Mouse (Mus musculus) kidney, postnatal 0 days (tissue): Measurements from ENCODE around the gene Grin3b. TPM values are rescaled to one million over a fixed set of nuclear protein-coding genes. Genes with fewer than 3 reads are reported as not detected.

Experiments
- ATAC-seq: fragments of 200-750 bp; cut with Nextera tagmentation; replicated peaks from 2 replicates; pipeline ENCODE4 v1.8.0; 2017; ENCODE audit warnings: low read depth, moderate number of reproducible peaks, moderate TSS enrichment, moderate library complexity; ENCODE audit not compliant: low FRiP score
- DNase-seq: peaks from one replicate; pipeline ENCODE4 v3.0.0-alpha.2; 2016; ENCODE audit warnings: low spot score
- H3K27ac ChIP-seq: fragments of 300-500 bp; sonication (generic); 2 replicates; pipeline ENCODE4 v1.5.1; 2014; ENCODE audit warnings: mild to moderate bottlenecking
- H3K27me3 ChIP-seq: fragments of 300-500 bp; sonication (generic); 2 replicates; pipeline ENCODE4 v1.6.1; 2014; ENCODE audit warnings: low read length, mixed read lengths; ENCODE audit not compliant: insufficient read depth
- H3K36me3 ChIP-seq: fragments of 300-500 bp; sonication (generic); 2 replicates; pipeline ENCODE4 v1.6.1; 2014; ENCODE audit warnings: low read length, mixed read lengths; ENCODE audit not compliant: insufficient read depth
- H3K4me1 ChIP-seq: fragments of 300-500 bp; sonication (generic); replicated peaks from 2 replicates; pipeline ENCODE4 v1.6.1; 2014; ENCODE audit warnings: antibody characterized with exemption, low read length, mixed read lengths; ENCODE audit not compliant: insufficient read depth
- H3K4me2 ChIP-seq: fragments of 300-500 bp; sonication (generic); 2 replicates; pipeline ENCODE4 v1.6.1; 2014; ENCODE audit warnings: mild to moderate bottlenecking, low read length, moderate library complexity, mixed read lengths
- H3K4me3 ChIP-seq: fragments of 300-500 bp; sonication (generic); replicated peaks from 2 replicates; pipeline ENCODE4 v1.5.1; 2014; ENCODE audit warnings: low read depth, low read length
- H3K9ac ChIP-seq: fragments of 300-500 bp; sonication (generic); 2 replicates; pipeline ENCODE4 v1.6.1; 2014; ENCODE audit warnings: low read depth, low read length
- H3K9me3 ChIP-seq: fragments of 300-500 bp; sonication (generic); replicated peaks from 2 replicates; pipeline ENCODE4 v1.6.1; 2016; ENCODE audit warnings: low read length, inconsistent platforms, mixed read lengths
- CTCF ChIP-seq: IDR thresholded peaks from 2 replicates; pipeline ENCODE4 v1.5.1; 2016; ENCODE audit warnings: antibody characterized with exemption, low read depth, mild to moderate bottlenecking, moderate library complexity
- WGBS: fragments of 180-500 bp; shearing (Covaris S2); extraction: QIAGEN DNeasy Blood & Tissue Kit; methylation state at CpG from one replicate; pipeline ENCODE4 v1.1.7; 2014; 5-methylcytosine and 5-hydroxymethylcytosine counted together
- polyA plus RNA-seq: library from polyadenylated mRNA; unstranded; fragments of >200 nt; fragmentation: Nextera tagmentation; extraction: Ambion mirVana; gene quantifications from 2 replicates; pipeline ENCODE4 v1.2.1, GENCODE M21; 2015

Grin3b gene
- polyA plus RNA-seq, 1 experiment from 2014 or later = 0.20 TPM

DNA sequence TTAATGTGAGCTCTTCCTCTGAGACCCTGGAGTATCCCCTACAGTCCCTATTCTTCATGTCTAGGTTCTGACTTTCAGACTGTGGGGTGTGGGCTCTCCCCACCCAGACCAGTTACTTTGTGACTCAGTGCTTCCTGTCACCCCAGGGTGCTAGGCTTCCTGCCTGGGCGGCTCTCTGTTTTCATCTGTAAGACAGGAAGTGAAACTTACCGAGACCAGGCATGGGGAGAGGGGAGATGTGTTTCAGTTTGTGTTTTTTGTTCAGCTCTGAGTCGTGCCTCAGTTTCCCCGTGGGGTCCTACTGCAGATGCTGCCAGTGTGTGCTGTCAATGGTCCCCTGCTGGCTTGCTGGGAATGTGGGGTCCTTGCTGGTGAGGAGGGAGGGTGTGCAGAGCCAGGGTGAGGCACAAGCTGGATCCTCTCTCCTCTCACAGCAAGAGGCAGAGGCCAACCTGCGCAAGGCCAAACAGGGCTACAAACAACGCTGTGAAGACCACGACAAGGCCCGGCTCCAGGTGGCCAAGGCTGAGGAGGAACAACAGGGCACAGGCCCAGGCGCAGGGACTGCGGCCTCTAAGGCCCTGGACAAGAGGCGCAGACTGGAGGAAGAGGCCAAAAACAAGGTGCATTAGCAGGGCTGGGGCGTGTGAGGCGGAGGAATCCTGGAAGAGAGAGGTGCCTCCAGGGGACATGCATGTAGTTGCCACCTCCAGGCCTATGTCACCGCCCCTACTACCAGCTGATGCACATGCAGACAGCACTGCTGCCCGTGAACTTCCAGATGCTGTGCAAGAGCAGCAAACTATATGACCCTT is 53.9 kb downstream of the Grin3b start:
- WGBS = 77% methylated on average over 15 of the region's 15 CpGs
- H3K36me3 ChIP-seq = no peaks in the 10 kb centered on the region
- no peak overlapping the region for H3K4me2 ChIP-seq
- H3K9ac ChIP-seq = 0 out of 2 replicates have a peak overlapping the region, but pooled peaks have one; percentile 31
- H3K4me3 ChIP-seq = no peak overlapping the region
- H3K9me3 ChIP-seq = no peaks in the 10 kb centered on the region
- ATAC-seq = no peak
- no peaks in the 10 kb centered on the region for H3K27me3 ChIP-seq
- DNase-seq = no peak
- no peak for TF ChIP-seq CTCF
- no peak overlapping the region for H3K27ac ChIP-seq
- no peaks in the 10 kb centered on the region for H3K4me1 ChIP-seq

DNA sequence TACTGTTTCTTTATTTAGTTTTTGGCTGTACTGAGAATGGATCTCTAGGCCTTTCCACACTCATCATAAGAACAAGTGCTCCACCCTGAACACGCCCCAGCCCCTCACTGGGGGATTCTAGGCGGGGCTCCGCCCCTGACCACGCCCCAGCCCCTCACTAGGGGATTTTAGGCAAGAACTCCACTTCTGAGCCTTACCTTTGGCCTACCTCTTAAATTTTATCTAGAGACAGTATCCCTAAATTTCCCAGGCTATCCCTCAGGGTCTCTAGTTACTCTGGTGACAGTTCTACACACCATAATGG is 54.5 kb downstream of the Grin3b start:
- Histone ChIP-seq H3K36me3 (no peaks in the 10 kb centered on the region), H3K27me3 (no peaks in the 10 kb centered on the region)
- WGBS = 53% methylated on average over 4 of the region's 4 CpGs

DNA sequence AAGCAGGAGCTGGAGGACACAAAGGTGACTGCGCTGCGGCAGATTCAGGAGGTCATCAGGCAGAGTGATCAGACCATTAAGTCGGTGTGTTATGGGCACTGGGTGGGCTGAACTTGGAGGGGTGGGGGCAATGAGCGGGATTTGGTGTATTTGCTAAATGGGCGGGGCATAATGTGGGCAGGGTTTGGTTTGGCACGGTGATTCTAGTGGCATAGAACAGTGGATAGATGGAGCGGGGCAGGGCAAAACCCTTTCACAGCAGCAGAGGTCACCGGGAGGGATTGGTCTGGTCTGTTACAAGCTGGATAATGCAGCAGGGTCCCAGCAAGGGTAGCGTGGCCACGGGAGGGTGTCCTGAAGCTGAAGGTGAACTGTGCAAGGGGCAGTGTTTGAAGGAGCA is 54.9 kb downstream of the Grin3b start:
- ATAC-seq (no peak), DNase-seq (no peak)
- no peaks in the 10 kb centered on the region for H3K4me1 ChIP-seq
- WGBS = 75% methylated on average over 10 of the region's 10 CpGs
- H3K27me3 ChIP-seq = no peaks in the 10 kb centered on the region
- H3K27ac ChIP-seq = no peak overlapping the region
- H3K4me3 ChIP-seq = no peak overlapping the region
- H3K9ac ChIP-seq = no peak overlapping the region
- no peak for TF ChIP-seq CTCF
- no peaks in the 10 kb centered on the region for H3K9me3 ChIP-seq
- H3K36me3 ChIP-seq = no peaks in the 10 kb centered on the region
- H3K4me2 ChIP-seq = no peak overlapping the region

More for the DNA sequence above, 54.5 kb downstream of the Grin3b start:
- TF ChIP-seq CTCF = no peak
- H3K9ac ChIP-seq = no peak overlapping the region
- H3K4me3 ChIP-seq = no peak overlapping the region
- no peak overlapping the region for H3K27ac ChIP-seq
- ATAC-seq (no peak), DNase-seq (no peak)
- H3K4me1 ChIP-seq = no peaks in the 10 kb centered on the region
- H3K4me2 ChIP-seq = no peak overlapping the region
- no peaks in the 10 kb centered on the region for H3K9me3 ChIP-seq

DNA sequence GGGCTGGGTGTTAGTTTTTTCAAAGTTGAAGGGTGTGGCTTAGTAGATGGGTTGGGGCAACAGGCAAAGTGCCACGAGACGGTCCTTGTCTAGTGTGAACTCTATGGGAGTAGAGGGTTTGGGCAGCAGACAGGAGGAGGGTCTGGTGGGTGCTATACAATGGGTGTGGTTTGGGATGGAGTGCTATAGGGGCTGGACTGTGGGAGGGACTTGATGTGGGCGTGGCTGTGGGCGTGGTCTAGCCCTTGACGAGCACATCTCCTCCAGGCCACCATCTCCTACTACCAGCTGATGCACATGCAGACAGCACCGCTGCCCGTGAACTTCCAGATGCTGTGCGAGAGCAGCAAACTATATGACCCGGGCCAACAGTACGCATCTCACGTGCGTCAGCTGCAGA is 55.4 kb downstream of the Grin3b start:
- Histone ChIP-seq H3K36me3 (no peaks in the 10 kb centered on the region), H3K9ac (no peak overlapping the region), H3K4me3 (no peak overlapping the region), H3K4me1 (no peaks in the 10 kb centered on the region), H3K4me2 (no peak overlapping the region), H3K27ac (no peak overlapping the region), H3K9me3 (no peaks in the 10 kb centered on the region), H3K27me3 (no peaks in the 10 kb centered on the region)
- WGBS = 59% methylated on average over 12 of the region's 12 CpGs
- no peak for TF ChIP-seq CTCF
- 0 out of 2 replicates have a peak, but pooled peaks have one; percentile 12 for ATAC-seq
- no peak for DNase-seq

Other genes starting within 250 kb of the Grin3b start
- 37.9 and 38.5 TPM in 2 replicates for gene Polrmt, start 224.1 kb upstream of the Grin3b start, polyA plus RNA-seq
- gene Fgf22, start 215.6 kb upstream of the Grin3b start, polyA plus RNA-seq = 0.11 and 0.36 TPM in 2 replicates
- gene Rnf126, start 203.8 kb upstream of the Grin3b start, polyA plus RNA-seq = 74.5 and 82.4 TPM in 2 replicates
- gene Fstl3, start 193.4 kb upstream of the Grin3b start, polyA plus RNA-seq = 32.9 and 38.7 TPM in 2 replicates
- gene Prss57, start 179.8 kb upstream of the Grin3b start, polyA plus RNA-seq = 0.04 and 0.06 TPM in 2 replicates
- 132 and 152 TPM in 2 replicates for gene Palm, start 177.1 kb upstream of the Grin3b start, polyA plus RNA-seq
- gene Misp, start 149.7 kb upstream of the Grin3b start, polyA plus RNA-seq = 24.5 and 24.8 TPM in 2 replicates
- gene Ptbp1, start 116.3 kb upstream of the Grin3b start, polyA plus RNA-seq = 220 and 238 TPM in 2 replicates
- 6.5 and 7.9 TPM in 2 replicates for gene Prtn3, start 96.2 kb upstream of the Grin3b start, polyA plus RNA-seq
- 37.0 and 41.5 TPM in 2 replicates for gene Plppr3, start 96.1 kb upstream of the Grin3b start, polyA plus RNA-seq
- gene Elane, start 84.5 kb upstream of the Grin3b start, polyA plus RNA-seq = 0.14 TPM in 1 of 2 replicates, not detected in the other
- 0.13 TPM in 1 of 2 replicates, not detected in the other for gene Cfd, start 79.9 kb upstream of the Grin3b start, polyA plus RNA-seq
- gene Med16, start 61.8 kb upstream of the Grin3b start, polyA plus RNA-seq = 44.9 and 49.0 TPM in 2 replicates
- 4.8 and 21.6 TPM in 2 replicates for gene Gm26602, start 59.9 kb upstream of the Grin3b start, polyA plus RNA-seq
- gene Kiss1r, start 53.7 kb upstream of the Grin3b start, polyA plus RNA-seq = 1.6 and 1.8 TPM in 2 replicates
- 120 and 137 TPM in 2 replicates for gene R3hdm4, start 49.5 kb upstream of the Grin3b start, polyA plus RNA-seq
- 4.1 and 4.5 TPM in 2 replicates for gene Arid3a, start 43.7 kb upstream of the Grin3b start, polyA plus RNA-seq
- gene Wdr18, start 10.6 kb upstream of the Grin3b start, polyA plus RNA-seq = 78.9 and 81.9 TPM in 2 replicates
- 23.7 and 26.6 TPM in 2 replicates for gene Tmem259, start 13.6 kb downstream of the Grin3b start, polyA plus RNA-seq
- 221 and 261 TPM in 2 replicates for gene Cnn2, start 17.9 kb downstream of the Grin3b start, polyA plus RNA-seq
- gene Abca7, start 25.8 kb downstream of the Grin3b start, polyA plus RNA-seq = 2.4 and 2.6 TPM in 2 replicates
- gene Arhgap45, start 45.9 kb downstream of the Grin3b start, polyA plus RNA-seq = 4.0 and 4.6 TPM in 2 replicates
- 208 and 210 TPM in 2 replicates for gene Polr2e, start 69.1 kb downstream of the Grin3b start, polyA plus RNA-seq
- 901 and 946 TPM in 2 replicates for gene Gpx4, start 76.5 kb downstream of the Grin3b start, polyA plus RNA-seq
- 9.6 and 10.5 TPM in 2 replicates for gene Sbno2, start 134.9 kb downstream of the Grin3b start, polyA plus RNA-seq
- gene Stk11, start 145.1 kb downstream of the Grin3b start, polyA plus RNA-seq = 14.2 and 15.1 TPM in 2 replicates
- gene Atp5d, start 167.9 kb downstream of the Grin3b start, polyA plus RNA-seq = 936 and 986 TPM in 2 replicates
- 4.7 and 6.4 TPM in 2 replicates for gene Cbarp, start 170.1 kb downstream of the Grin3b start, polyA plus RNA-seq
- gene Midn, start 177.6 kb downstream of the Grin3b start, polyA plus RNA-seq = 13.7 and 18.6 TPM in 2 replicates
- 290 and 317 TPM in 2 replicates for gene Cirbp, start 195.3 kb downstream of the Grin3b start, polyA plus RNA-seq
- gene 1600002K03Rik, start 202.2 kb downstream of the Grin3b start, polyA plus RNA-seq = 9.3 and 11.0 TPM in 2 replicates
- 10.2 and 10.5 TPM in 2 replicates for gene Efna2, start 208.8 kb downstream of the Grin3b start, polyA plus RNA-seq